In the genomic region with DNA sequence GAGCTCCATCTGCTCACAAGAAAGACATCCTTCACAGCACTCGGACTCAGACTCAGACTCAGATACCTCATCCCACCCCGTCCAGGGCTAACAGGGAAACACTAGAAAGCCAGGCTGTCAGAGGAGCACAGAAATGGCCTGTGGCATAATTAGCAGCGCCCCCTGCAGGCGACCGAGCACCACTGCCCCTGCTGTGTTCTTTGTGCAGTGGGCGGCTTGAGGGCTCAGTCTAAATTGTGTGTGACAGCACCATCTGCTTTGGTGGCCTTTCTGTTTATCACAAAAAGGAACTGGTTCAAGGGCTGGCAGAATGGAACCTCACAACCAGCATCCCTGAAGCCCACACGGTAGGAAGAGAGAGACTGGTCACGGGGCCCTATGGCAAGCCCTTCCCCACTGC, we compare ENCODE assay signal across 9 mouse cellular contexts. TPM values are rescaled to one million over a fixed set of nuclear protein-coding genes. Genes with fewer than 3 reads are reported as not detected.
DNase-seq lines count a peak whose midpoint lies in the region; ATAC-seq and TF ChIP-seq lines count a peak whose summit lies in the region.
"Had no signal": no experiment of that assay in that cellular context is flagged by ENCODE, and none has a peak within 500 bp of the region (broad histone marks: within the 10 kb centered on the region; RNA-seq: fewer than 3 reads in every experiment).

No protein-coding gene starts in this region.

- WGBS in forebrain, embryonic 13.5 days, result 26% methylated on average over 8 of the region's 8 CpGs
- 18% methylated on average over 8 of the region's 8 CpGs for WGBS in hindbrain, postnatal 0 days
- WGBS in limb, embryonic 13.5 days, result 53% methylated on average over 8 of the region's 8 CpGs

- 0 out of 2 replicates have a peak, but pooled peaks cover 6% of the 10 kb centered on the region for H3K4me1 ChIP-seq in forebrain, embryonic 13.5 days
- H3K4me1 ChIP-seq in hindbrain, postnatal 0 days (ENCODE audit: insufficient read depth, low read length), result no peaks in the 10 kb centered on the region
- H3K4me1 ChIP-seq in limb, embryonic 13.5 days, result no peaks in the 10 kb centered on the region
- H3K4me1 ChIP-seq: embryonic facial prominence, embryonic 12.5 days had no signal

- H3K4me3 ChIP-seq in forebrain, embryonic 13.5 days, result no peak overlapping the region
- H3K4me3 ChIP-seq in hindbrain, postnatal 0 days (ENCODE audit: low read length), result no peak overlapping the region
- no peak overlapping the region for H3K4me3 ChIP-seq in limb, embryonic 13.5 days
- H3K4me3 ChIP-seq: embryonic facial prominence, embryonic 12.5 days had no signal

- H3K36me3 ChIP-seq in forebrain, embryonic 13.5 days (ENCODE audit: poor library complexity, severe bottlenecking), result peaks cover 87% of the 10 kb centered on the region
- H3K36me3 ChIP-seq in hindbrain, postnatal 0 days (ENCODE audit: insufficient read depth, low read length), result peaks cover 20% of the 10 kb centered on the region
- peaks cover 89% of the 10 kb centered on the region for H3K36me3 ChIP-seq in limb, embryonic 13.5 days

- H3K9me3 ChIP-seq in forebrain, embryonic 13.5 days (replicated peaks), result no peaks in the 10 kb centered on the region
- H3K9me3 ChIP-seq in hindbrain, postnatal 0 days (ENCODE audit: low read length), result no peaks in the 10 kb centered on the region
- H3K9me3 ChIP-seq in limb, embryonic 13.5 days, result 0 out of 2 replicates have a peak, but pooled peaks cover under 1% of the 10 kb centered on the region
- H3K9me3 ChIP-seq: embryonic facial prominence, embryonic 12.5 days had no signal

- DNase-seq in ovary, postnatal 10 days (ENCODE audit: low spot score), result peak; percentile 46
- DNase-seq in ovary, adult 18-20 months (ENCODE audit: low spot score), result no peak
- peak; percentile 47 for DNase-seq in c-Kit-positive CD71-positive TER-119-positive erythroid progenitor cells, embryonic 14.5 days (ENCODE audit: low spot score)
- peak; percentile 86 for DNase-seq in hindbrain, postnatal 0 days (ENCODE audit: low spot score)
- peak; percentile 13 for DNase-seq in telencephalon, adult 2 months (ENCODE audit: low read depth, low spot score)

- H3K27me3 ChIP-seq in forebrain, embryonic 13.5 days, result no peaks in the 10 kb centered on the region
- no peaks in the 10 kb centered on the region for H3K27me3 ChIP-seq in hindbrain, postnatal 0 days (ENCODE audit: insufficient read depth, low read length)
- H3K27me3 ChIP-seq in limb, embryonic 13.5 days, result no peaks in the 10 kb centered on the region
- H3K27me3 ChIP-seq: embryonic facial prominence, embryonic 12.5 days had no signal

- TF ChIP-seq CTCF in hindbrain, postnatal 0 days (IDR thresholded peaks at IDR 0.05; ENCODE audit: low read depth), result peak; percentile 88

- no peak overlapping the region for H3K4me2 ChIP-seq in forebrain, embryonic 13.5 days
- H3K4me2 ChIP-seq in hindbrain, postnatal 0 days (ENCODE audit: low read depth, low read length), result no peak overlapping the region
- H3K4me2 ChIP-seq in limb, embryonic 13.5 days (replicated peaks), result no peak overlapping the region
- H3K4me2 ChIP-seq: embryonic facial prominence, embryonic 12.5 days had no signal

- no peak overlapping the region for H3K9ac ChIP-seq in forebrain, embryonic 13.5 days
- H3K9ac ChIP-seq in hindbrain, postnatal 0 days (replicated peaks; ENCODE audit: low read length), result no peak overlapping the region
- no peak overlapping the region for H3K9ac ChIP-seq in limb, embryonic 13.5 days
- H3K9ac ChIP-seq: embryonic facial prominence, embryonic 12.5 days had no signal

- ATAC-seq in forebrain, embryonic 13.5 days, result peak; percentile 70; the same call in 1 of the 2 replicates
- peak; percentile 91 for ATAC-seq in hindbrain, postnatal 0 days
- ATAC-seq in limb, embryonic 13.5 days (ENCODE audit: low FRiP score, low read depth), result peak; percentile 24; the same call in 1 of the 2 replicates
- ATAC-seq in monocyte, adult 5-6 weeks (replicated peaks; ENCODE audit: insufficient number of reproducible peaks, low FRiP score, low TSS enrichment, poor library complexity, severe bottlenecking), result 0 out of 2 replicates have a peak, but pooled peaks have one; percentile 47

- H3K27ac ChIP-seq in forebrain, embryonic 13.5 days, result peak overlapping the region; percentile 31
- peak overlapping the region; percentile 57 for H3K27ac ChIP-seq in hindbrain, postnatal 0 days
- no peak overlapping the region for H3K27ac ChIP-seq in limb, embryonic 13.5 days
- H3K27ac ChIP-seq: embryonic facial prominence, embryonic 12.5 days had no signal

RNA-seq across cellular contexts. Expression of gene Disc1, which starts 19.3 kb away (rescaled TPM):
- polyA plus RNA-seq in forebrain, embryonic 13.5 days (2015; fragmentation: Nextera tagmentation; extraction: Ambion mirVana), result 0.78 and 0.80 TPM in 2 replicates
- 7.1 and 10.7 TPM in 2 replicates for total RNA-seq in hindbrain, postnatal 0 days (2014; rRNA removed)
- 2.2 and 2.5 TPM in 2 replicates for polyA plus RNA-seq in hindbrain, postnatal 0 days (2015; fragmentation: Nextera tagmentation; extraction: Ambion mirVana)
- polyA plus RNA-seq in limb, embryonic 13.5 days (2015; fragmentation: Nextera tagmentation; extraction: Ambion mirVana), result 2.0 and 2.9 TPM in 2 replicates
- 3.9 to 11.4 TPM (median 7.1 TPM) in 3 replicates for total RNA-seq in monocyte, adult 5-6 weeks (2017)

RNA-seq across cellular contexts. Expression of gene Tsnax, which starts 21.9 kb away (rescaled TPM):
- polyA plus RNA-seq in forebrain, embryonic 13.5 days (2015; fragmentation: Nextera tagmentation; extraction: Ambion mirVana), result 128 and 133 TPM in 2 replicates
- 81.1 and 89.5 TPM in 2 replicates for total RNA-seq in hindbrain, postnatal 0 days (2014; rRNA removed)
- 176 and 177 TPM in 2 replicates for polyA plus RNA-seq in hindbrain, postnatal 0 days (2015; fragmentation: Nextera tagmentation; extraction: Ambion mirVana)
- 138 and 139 TPM in 2 replicates for polyA plus RNA-seq in limb, embryonic 13.5 days (2015; fragmentation: Nextera tagmentation; extraction: Ambion mirVana)
- total RNA-seq in monocyte, adult 5-6 weeks (2017), result 61.3 to 84.4 TPM (median 71.8 TPM) in 3 replicates

Comparison
In these comparisons a context has a peak if more than half of its experiments do, and no peak if none do; other contexts are left out.
1. ATAC-seq: peak in every context shown above with its lines; median percentile 91 in hindbrain, postnatal 0 days; 70 in forebrain, embryonic 13.5 days; 47 in monocyte, adult 5-6 weeks; 24 in limb, embryonic 13.5 days.